Mouse (Mus musculus) myocyte (in vitro differentiated cells): ENCODE measurements around the gene Polr2e. TPM values are rescaled to one million over a fixed set of nuclear protein-coding genes. Genes with fewer than 3 reads are reported as not detected.

Source experiments
- H3K27me3 ChIP-seq: one replicate; pipeline ENCODE4 v1.6.1; 2011; ENCODE audit not compliant: control insufficient read depth, insufficient read depth, insufficient read length
- H3K36me3 ChIP-seq: one replicate; pipeline ENCODE4 v1.6.1; 2011; ENCODE audit not compliant: control insufficient read depth, insufficient read depth
- H3K4me2 ChIP-seq: one replicate; pipeline ENCODE4 v1.6.1; 2011; ENCODE audit warnings: low read depth, control low read depth
- H3K4me3 ChIP-seq: one replicate; pipeline ENCODE4 v1.5.1; 2011; ENCODE audit warnings: mild to moderate bottlenecking, control low read depth, moderate library complexity
- H3K79me2 ChIP-seq: one replicate; pipeline ENCODE4 v1.6.1; 2011; ENCODE audit not compliant: control insufficient read depth, insufficient read depth
- H3ac ChIP-seq: one replicate; pipeline ENCODE4 v1.6.1; 2011; ENCODE audit not compliant: control insufficient read depth, insufficient read length
- CEBPB ChIP-seq: IDR thresholded peaks from 2 replicates; pipeline ENCODE4 v1.6.1; 2011; ENCODE audit warnings: mild to moderate bottlenecking, moderate library complexity; ENCODE audit not compliant: poor library complexity, insufficient read depth, severe bottlenecking
- E2F4 ChIP-seq: IDR thresholded peaks from one replicate; pipeline ENCODE4 v1.6.1; 2011; ENCODE audit warnings: mild to moderate bottlenecking, control low read depth, moderate library complexity; ENCODE audit not compliant: insufficient read depth
- MAX ChIP-seq: IDR thresholded peaks from one replicate; pipeline ENCODE4 v1.6.1; 2011; ENCODE audit warnings: low read depth, mild to moderate bottlenecking, control low read depth
- MYOD1 ChIP-seq, 3 experiments: IDR thresholded peaks; one replicate each; pipeline ENCODE4 v1.6.1; 2011; ENCODE audit warnings: control low read depth in 2 of 3, low read depth in 2 of 3, mild to moderate bottlenecking in 2 of 3, moderate library complexity in 1 of 3; ENCODE audit not compliant: insufficient read length in 2 of 3, control insufficient read depth in 1 of 3
- MYOG ChIP-seq, 3 experiments: IDR thresholded peaks; one replicate each; pipeline ENCODE4 v1.6.1; 2011; ENCODE audit warnings: control low read depth in 2 of 3, low read depth in 2 of 3, mild to moderate bottlenecking in 2 of 3; ENCODE audit not compliant: insufficient read length in 2 of 3, control insufficient read depth in 1 of 3, insufficient read depth in 1 of 3
- POLR2A ChIP-seq: IDR thresholded peaks from one replicate; pipeline ENCODE4 v1.6.1; 2011; ENCODE audit warnings: low read depth, mild to moderate bottlenecking, control low read depth, moderate library complexity; ENCODE audit not compliant: insufficient read length
- POLR2AphosphoS2 ChIP-seq: IDR thresholded peaks from one replicate; pipeline ENCODE4 v1.6.1; 2011; ENCODE audit warnings: low read depth, control low read depth; ENCODE audit not compliant: insufficient read length
- REST ChIP-seq: IDR thresholded peaks from one replicate; pipeline ENCODE4 v1.6.1; 2011; ENCODE audit warnings: mild to moderate bottlenecking, control low read depth, moderate library complexity; ENCODE audit not compliant: insufficient read depth, insufficient read length
- SRF ChIP-seq: IDR thresholded peaks from one replicate; pipeline ENCODE4 v1.6.1; 2011; ENCODE audit warnings: low read depth; ENCODE audit not compliant: control insufficient read depth, insufficient read length
- TCF12 ChIP-seq: IDR thresholded peaks from one replicate; pipeline ENCODE4 v1.6.1; 2011; ENCODE audit warnings: mild to moderate bottlenecking, control low read depth; ENCODE audit not compliant: poor library complexity, insufficient read depth, severe bottlenecking
- TCF3 ChIP-seq: IDR thresholded peaks from one replicate; pipeline ENCODE4 v1.6.1; 2011; ENCODE audit warnings: low read depth, control low read depth; ENCODE audit not compliant: insufficient read length
- USF1 ChIP-seq: IDR thresholded peaks from one replicate; pipeline ENCODE4 v1.6.1; 2011; ENCODE audit warnings: low read depth, mild to moderate bottlenecking, control low read depth, moderate library complexity
- polyA plus RNA-seq: library from polyadenylated mRNA; unstranded; fragments of >200 nt; fragmentation: generic; extraction: Trizol; gene quantifications from one replicate; pipeline ENCODE4 v1.2.1, GENCODE M21; 2012; ENCODE audit warnings: missing spikeins

Polr2e gene
- polyA plus RNA-seq, 1 experiment: 209 TPM

DNA sequence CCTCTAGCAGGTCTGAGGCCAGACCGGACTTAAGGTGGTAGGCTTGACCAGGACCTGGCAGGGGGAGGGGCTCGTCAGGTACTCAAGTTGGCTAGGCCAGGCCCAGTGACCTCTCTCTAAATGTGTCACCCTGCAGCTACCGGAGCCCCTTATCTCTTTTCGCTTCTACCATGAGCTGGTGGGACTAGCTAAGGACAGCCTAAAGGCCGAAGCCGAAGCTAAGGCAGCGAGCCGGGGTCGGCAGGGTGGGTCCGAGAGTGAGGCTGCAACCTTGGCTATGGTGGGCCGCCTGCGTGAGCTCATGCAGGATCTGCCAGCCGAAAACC is 11.1 kb downstream of the Polr2e start:
- Histone ChIP-seq H3K4me2 (no peak overlapping the region), H3K36me3 (no peaks in the 10 kb centered on the region), H3K4me3 (no peak overlapping the region), H3K79me2 (no peaks in the 10 kb centered on the region), H3ac (no peak overlapping the region), H3K27me3 (no peaks in the 10 kb centered on the region)
- TF ChIP-seq TCF12 (no peak), E2F4 (no peak), SRF (no peak), MYOD1 (IDR thresholded peaks at IDR 0.05; ENCODE audit: control insufficient read depth in 1 of 3, insufficient read length in 2 of 3, low read depth in 2 of 3) (no peak), POLR2AphosphoS2 (no peak)

GRCm38 (mm10) chr10:80027681-80028520 is 11.7 kb downstream of the Polr2e start:
- H3K36me3 ChIP-seq: no peaks in the 10 kb centered on the region
- no peaks in the 10 kb centered on the region for H3K27me3 ChIP-seq
- H3ac ChIP-seq: no peak overlapping the region
- H3K79me2 ChIP-seq: no peaks in the 10 kb centered on the region
- TF ChIP-seq MYOG (IDR thresholded peaks at IDR 0.05; ENCODE audit: control insufficient read depth in 1 of 3, insufficient read depth in 1 of 3, insufficient read length in 2 of 3, low read depth in 2 of 3) (no peak), E2F4 (no peak), CEBPB (no peak), USF1 (no peak), MYOD1 (IDR thresholded peaks at IDR 0.05; ENCODE audit: control insufficient read depth in 1 of 3, insufficient read length in 2 of 3, low read depth in 2 of 3) (no peak), REST (no peak), MAX (no peak)
- H3K4me2 ChIP-seq: no peak overlapping the region
- H3K4me3 ChIP-seq: no peak overlapping the region

DNA sequence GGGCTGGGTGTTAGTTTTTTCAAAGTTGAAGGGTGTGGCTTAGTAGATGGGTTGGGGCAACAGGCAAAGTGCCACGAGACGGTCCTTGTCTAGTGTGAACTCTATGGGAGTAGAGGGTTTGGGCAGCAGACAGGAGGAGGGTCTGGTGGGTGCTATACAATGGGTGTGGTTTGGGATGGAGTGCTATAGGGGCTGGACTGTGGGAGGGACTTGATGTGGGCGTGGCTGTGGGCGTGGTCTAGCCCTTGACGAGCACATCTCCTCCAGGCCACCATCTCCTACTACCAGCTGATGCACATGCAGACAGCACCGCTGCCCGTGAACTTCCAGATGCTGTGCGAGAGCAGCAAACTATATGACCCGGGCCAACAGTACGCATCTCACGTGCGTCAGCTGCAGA is 13.7 kb downstream of the Polr2e start:
- TF ChIP-seq MYOG (IDR thresholded peaks at IDR 0.05; ENCODE audit: control insufficient read depth in 1 of 3, insufficient read depth in 1 of 3, insufficient read length in 2 of 3, low read depth in 2 of 3) (no peak), REST (no peak), POLR2AphosphoS2 (no peak), TCF12 (no peak), MAX (no peak), POLR2A (no peak), USF1 (no peak), MYOD1 (IDR thresholded peaks at IDR 0.05; ENCODE audit: control insufficient read depth in 1 of 3, insufficient read length in 2 of 3, low read depth in 2 of 3) (no peak), SRF (no peak), CEBPB (no peak), TCF3 (no peak), E2F4 (no peak)
- H3K4me2 ChIP-seq: no peak overlapping the region
- H3ac ChIP-seq: no peak overlapping the region
- H3K79me2 ChIP-seq: no peaks in the 10 kb centered on the region
- no peaks in the 10 kb centered on the region for H3K27me3 ChIP-seq
- H3K36me3 ChIP-seq: no peaks in the 10 kb centered on the region
- no peak overlapping the region for H3K4me3 ChIP-seq

DNA sequence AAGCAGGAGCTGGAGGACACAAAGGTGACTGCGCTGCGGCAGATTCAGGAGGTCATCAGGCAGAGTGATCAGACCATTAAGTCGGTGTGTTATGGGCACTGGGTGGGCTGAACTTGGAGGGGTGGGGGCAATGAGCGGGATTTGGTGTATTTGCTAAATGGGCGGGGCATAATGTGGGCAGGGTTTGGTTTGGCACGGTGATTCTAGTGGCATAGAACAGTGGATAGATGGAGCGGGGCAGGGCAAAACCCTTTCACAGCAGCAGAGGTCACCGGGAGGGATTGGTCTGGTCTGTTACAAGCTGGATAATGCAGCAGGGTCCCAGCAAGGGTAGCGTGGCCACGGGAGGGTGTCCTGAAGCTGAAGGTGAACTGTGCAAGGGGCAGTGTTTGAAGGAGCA is 14.1 kb downstream of the Polr2e start:
- Histone ChIP-seq H3K4me3 (no peak overlapping the region), H3K27me3 (no peaks in the 10 kb centered on the region), H3ac (no peak overlapping the region), H3K4me2 (no peak overlapping the region), H3K79me2 (no peaks in the 10 kb centered on the region), H3K36me3 (no peaks in the 10 kb centered on the region)
- no peak for TF ChIP-seq SRF
- TF ChIP-seq POLR2A: no peak
- TF ChIP-seq TCF3: no peak
- no peak for TF ChIP-seq MYOD1 (IDR thresholded peaks at IDR 0.05; ENCODE audit: control insufficient read depth in 1 of 3, insufficient read length in 2 of 3, low read depth in 2 of 3)
- no peak for TF ChIP-seq E2F4
- TF ChIP-seq MYOG (IDR thresholded peaks at IDR 0.05; ENCODE audit: control insufficient read depth in 1 of 3, insufficient read depth in 1 of 3, insufficient read length in 2 of 3, low read depth in 2 of 3): no peak
- no peak for TF ChIP-seq CEBPB
- TF ChIP-seq MAX: no peak
- no peak for TF ChIP-seq POLR2AphosphoS2
- no peak for TF ChIP-seq TCF12
- no peak for TF ChIP-seq USF1

- Histone ChIP-seq H3K36me3 (no peaks in the 10 kb centered on the region), H3K4me2 (no peak overlapping the region), H3ac (no peak overlapping the region), H3K27me3 (no peaks in the 10 kb centered on the region), H3K4me3 (no peak overlapping the region), H3K79me2 (no peaks in the 10 kb centered on the region)
- TF ChIP-seq TCF3 (no peak), MYOG (IDR thresholded peaks at IDR 0.05; ENCODE audit: control insufficient read depth in 1 of 3, insufficient read depth in 1 of 3, insufficient read length in 2 of 3, low read depth in 2 of 3) (no peak), SRF (no peak), POLR2A (no peak), REST (no peak), TCF12 (no peak), MYOD1 (IDR thresholded peaks at IDR 0.05; ENCODE audit: control insufficient read depth in 1 of 3, insufficient read length in 2 of 3, low read depth in 2 of 3) (no peak)
Measured at GRCm38 (mm10) chr10:80025044-80025347, 14.6 kb downstream of the Polr2e start.
